Comparison of ENCODE assay signal across 22 mouse cellular contexts in genomic region chr5:86482562-86482961, GRCm38 (mm10). TPM values are rescaled to one million over a fixed set of nuclear protein-coding genes. Genes with fewer than 3 reads are reported as not detected.
DNase-seq lines count a peak whose midpoint lies in the region; ATAC-seq and TF ChIP-seq lines count a peak whose summit lies in the region.
"Had no signal": no experiment of that assay in that cellular context is flagged by ENCODE, and none has a peak within 500 bp of the region (broad histone marks: within the 10 kb centered on the region; RNA-seq: fewer than 3 reads in every experiment).

No protein-coding gene starts in this region.

- 64% methylated on average over 2 of the region's 2 CpGs for WGBS in kidney, adult 2 months
- WGBS in lung, postnatal 0 days, result 61% methylated on average over 2 of the region's 2 CpGs

- no peaks in the 10 kb centered on the region for H3K27me3 ChIP-seq in kidney, adult 2 months (replicated peaks; ENCODE audit: control insufficient read depth, insufficient read depth, low read length)
- H3K27me3 ChIP-seq in lung, postnatal 0 days (replicated peaks; ENCODE audit: insufficient read depth, low read length), result no peaks in the 10 kb centered on the region
- H3K27me3 ChIP-seq: forebrain, embryonic 12.5 days; hindbrain, embryonic 12.5 days; kidney, embryonic 15.5 days; liver, embryonic 13.5 days had no signal

- no peak for TF ChIP-seq EP300 in lung, postnatal 0 days (IDR thresholded peaks at IDR 0.05)

- TF ChIP-seq CTCF in kidney, adult 2 months (conservative IDR thresholded peaks at IDR 0.05; ENCODE audit: insufficient read depth, insufficient read length, low read depth, low read length), result peak; percentile 18; the same call in 1 of the 2 replicates
- peak; percentile 7; the same call in 1 of the 2 replicates for TF ChIP-seq CTCF in lung, postnatal 0 days (IDR thresholded peaks at IDR 0.05)

- peak; percentile 20 for DNase-seq in cerebellum, adult 9-10 months
- no peak for DNase-seq in cerebellum, adult 18-20 months
- DNase-seq in kidney, adult 2 months, result peak; percentile 10
- DNase-seq in kidney, adult 11 months, result no peak
- peak; percentile 12 for DNase-seq in lung, postnatal 0 days (ENCODE audit: low spot score)
- no peak for DNase-seq in lung, postnatal 25 days (ENCODE audit: low spot score)
- peak; percentile 1 for DNase-seq in retina, postnatal 1 day
- no peak for DNase-seq in adrenal gland, postnatal 10 days
- DNase-seq: adrenal gland, adult 8-10 months; B cell, adult 2 months; gastrocnemius, postnatal 25 days; liver, embryonic 13.5 days; thymus, postnatal 25 days had no signal

- H3K9ac ChIP-seq in lung, postnatal 0 days (replicated peaks; ENCODE audit: low read depth), result no peak overlapping the region
- H3K9ac ChIP-seq: forebrain, embryonic 12.5 days; hindbrain, embryonic 12.5 days; kidney, embryonic 15.5 days; liver, embryonic 13.5 days had no signal

- no peak overlapping the region for H3K4me2 ChIP-seq in lung, postnatal 0 days (replicated peaks; ENCODE audit: low read depth, low read length)
- H3K4me2 ChIP-seq: forebrain, embryonic 12.5 days; hindbrain, embryonic 12.5 days; kidney, embryonic 15.5 days; liver, embryonic 13.5 days had no signal

- H3K4me3 ChIP-seq in kidney, adult 2 months (ENCODE audit: insufficient read depth, low read depth, low read length), result no peak overlapping the region
- no peak overlapping the region for H3K4me3 ChIP-seq in lung, postnatal 0 days (ENCODE audit: low read depth, low read length)
- H3K4me3 ChIP-seq: forebrain, embryonic 12.5 days; hindbrain, embryonic 12.5 days; kidney, embryonic 15.5 days; liver, embryonic 13.5 days had no signal

- no peaks in the 10 kb centered on the region for H3K36me3 ChIP-seq in kidney, adult 2 months (ENCODE audit: control insufficient read depth, insufficient read depth, low read length)
- no peaks in the 10 kb centered on the region for H3K36me3 ChIP-seq in lung, postnatal 0 days (ENCODE audit: insufficient read depth, low read length)
- H3K36me3 ChIP-seq: forebrain, embryonic 12.5 days; G1E; hindbrain, embryonic 12.5 days; kidney, embryonic 15.5 days; liver, embryonic 13.5 days had no signal

- no peak overlapping the region for H3K27ac ChIP-seq in kidney, adult 2 months (ENCODE audit: insufficient read depth, low read depth, low read length)
- no peak overlapping the region for H3K27ac ChIP-seq in lung, postnatal 0 days (ENCODE audit: low read length)
- H3K27ac ChIP-seq: forebrain, embryonic 12.5 days; hindbrain, embryonic 12.5 days; kidney, embryonic 15.5 days; liver, embryonic 13.5 days; macrophage had no signal

- no peaks in the 10 kb centered on the region for H3K9me3 ChIP-seq in lung, postnatal 0 days (ENCODE audit: low read length)
- H3K9me3 ChIP-seq: forebrain, embryonic 12.5 days; G1E; hindbrain, embryonic 12.5 days; kidney, embryonic 15.5 days; liver, embryonic 13.5 days had no signal

- no peak for ATAC-seq in lung, postnatal 0 days

- no peak for TF ChIP-seq POLR2A in kidney, adult 2 months (IDR thresholded peaks at IDR 0.05; ENCODE audit: low read depth, low read length)

- H3K4me1 ChIP-seq in kidney, adult 2 months (ENCODE audit: control insufficient read depth, insufficient read depth, low read length), result no peaks in the 10 kb centered on the region
- H3K4me1 ChIP-seq in lung, postnatal 0 days (ENCODE audit: insufficient read depth, low read depth, low read length), result no peaks in the 10 kb centered on the region
- H3K4me1 ChIP-seq: forebrain, embryonic 12.5 days; hindbrain, embryonic 12.5 days; kidney, embryonic 15.5 days; liver, embryonic 13.5 days had no signal

RNA-seq across cellular contexts. Expression of gene Tmprss11a, which starts 13.8 kb away (rescaled TPM):
- not detected in 2 replicates for polyA plus RNA-seq in kidney, adult 2 months (2012; rRNA removed)
- not detected in 2 replicates for polyA plus RNA-seq in lung, postnatal 0 days (2015; fragmentation: Nextera tagmentation; extraction: Ambion mirVana)
- total RNA-seq in adrenal gland, postnatal 10 days (2021), result not detected
- total RNA-seq: adrenal gland, adult 8-10 months; gastrocnemius, postnatal 25 days; layer of hippocampus, postnatal 25 days; monocyte, adult 5-6 weeks had no signal
- polyA plus RNA-seq: G1E; heart, embryonic 14.5 days; hindbrain, embryonic 12.5 days; liver, embryonic 13.5 days; macrophage had no signal

RNA-seq across cellular contexts. Expression of gene Tmprss11g, which starts 35.8 kb away (rescaled TPM):
- polyA plus RNA-seq in kidney, adult 2 months (2012; rRNA removed), result 0.02 TPM in 1 of 2 replicates, not detected in the other
- polyA plus RNA-seq in lung, postnatal 0 days (2015; fragmentation: Nextera tagmentation; extraction: Ambion mirVana), result not detected in 2 replicates
- not detected for total RNA-seq in adrenal gland, postnatal 10 days (2021)
- total RNA-seq: adrenal gland, adult 8-10 months; gastrocnemius, postnatal 25 days; layer of hippocampus, postnatal 25 days; monocyte, adult 5-6 weeks had no signal
- polyA plus RNA-seq: cortical plate, adult 2 months; forebrain, embryonic 12.5 days; G1E; heart, embryonic 14.5 days; hindbrain, embryonic 12.5 days; kidney, embryonic 15.5 days; liver, embryonic 13.5 days; macrophage had no signal

Comparison
In these comparisons a context has a peak if more than half of its experiments do, and no peak if none do; other contexts are left out.
1. DNase-seq: peak in cerebellum, adult 9-10 months (single experiment), kidney, adult 2 months (single experiment), lung, postnatal 0 days (single experiment) and retina, postnatal 1 day (single experiment); none in cerebellum, adult 18-20 months (0 of 2), kidney, adult 11 months (single experiment), lung, postnatal 25 days (single experiment) and adrenal gland, postnatal 10 days (single experiment).